Mouse (Mus musculus): ENCODE data around the gene Pomgnt2.

The Pomgnt2 gene

GRCm38 (mm10) chr9:122010751-122011150 is 13.8 kb upstream of the Pomgnt2 start:
- no peak for DNase-seq

GRCm38 (mm10) chr9:122008876-122009275 is 12.0 kb upstream of the Pomgnt2 start:
- DNase-seq = no peak

- no peak for DNase-seq
These were observed 9.7 kb upstream of the Pomgnt2 start for GRCm38 (mm10) chr9:122006609-122007008.

GRCm38 (mm10) chr9:122006175-122006574 is 9.3 kb upstream of the Pomgnt2 start:
- no peak for DNase-seq

GRCm38 (mm10) chr9:121997978-121998377 is 1.1 kb upstream of the Pomgnt2 start:
- DNase-seq = no peak

- peak; percentile 92 for DNase-seq
These were observed 1.3 kb downstream of the Pomgnt2 start for GRCm38 (mm10) chr9:121995508-121996131.

GRCm38 (mm10) chr9:121995077-121995476 is 1.8 kb downstream of the Pomgnt2 start:
- no peak for DNase-seq

- DNase-seq = no peak
These were observed 3.9 kb downstream of the Pomgnt2 start for GRCm38 (mm10) chr9:121993047-121993446.

GRCm38 (mm10) chr9:121991041-121991440 is 5.9 kb downstream of the Pomgnt2 start:
- DNase-seq = no peak

GRCm38 (mm10) chr9:121989536-121989935 is 7.4 kb downstream of the Pomgnt2 start:
- no peak for DNase-seq

- no peak for DNase-seq
These were observed 8.0 kb downstream of the Pomgnt2 start for GRCm38 (mm10) chr9:121988910-121989309.

GRCm38 (mm10) chr9:121984465-121985461 is 12.1 kb downstream of the Pomgnt2 start:
- DNase-seq = peak; percentile 77

GRCm38 (mm10) chr9:121983504-121983903 is 13.4 kb downstream of the Pomgnt2 start:
- DNase-seq = peak; percentile 86

GRCm38 (mm10) chr9:121982665-121983064 is 14.2 kb downstream of the Pomgnt2 start:
- DNase-seq = no peak

GRCm38 (mm10) chr9:121982214-121982613 is 14.7 kb downstream of the Pomgnt2 start:
- DNase-seq = no peak

GRCm38 (mm10) chr9:121981466-121982105 is 15.3 kb downstream of the Pomgnt2 start:
- DNase-seq = no peak

GRCm38 (mm10) chr9:121981046-121981445 is 15.9 kb downstream of the Pomgnt2 start:
- no peak for DNase-seq

- no peak for DNase-seq
These were observed 21.6 kb downstream of the Pomgnt2 start for GRCm38 (mm10) chr9:121975321-121975720.

- DNase-seq = peak; percentile 61
These were observed 22.5 kb downstream of the Pomgnt2 start for GRCm38 (mm10) chr9:121974141-121974986.

- DNase-seq = no peak
These were observed 23.7 kb downstream of the Pomgnt2 start for GRCm38 (mm10) chr9:121973207-121973606.

- no peak for DNase-seq
These were observed 27.0 kb downstream of the Pomgnt2 start for GRCm38 (mm10) chr9:121969841-121970381.

- no peak for DNase-seq
These were observed 28.7 kb downstream of the Pomgnt2 start for GRCm38 (mm10) chr9:121968258-121968657.

Data from cerebellum, adult 8-10 months (tissue).